Mouse (Mus musculus): ENCODE measurements around the gene Nup93. TPM values are rescaled to one million over a fixed set of nuclear protein-coding genes. Genes with fewer than 3 reads are reported as not detected.

The Nup93 gene
- polyA plus RNA-seq, 1 experiment from 2014 or later = 58.4 TPM

DNA sequence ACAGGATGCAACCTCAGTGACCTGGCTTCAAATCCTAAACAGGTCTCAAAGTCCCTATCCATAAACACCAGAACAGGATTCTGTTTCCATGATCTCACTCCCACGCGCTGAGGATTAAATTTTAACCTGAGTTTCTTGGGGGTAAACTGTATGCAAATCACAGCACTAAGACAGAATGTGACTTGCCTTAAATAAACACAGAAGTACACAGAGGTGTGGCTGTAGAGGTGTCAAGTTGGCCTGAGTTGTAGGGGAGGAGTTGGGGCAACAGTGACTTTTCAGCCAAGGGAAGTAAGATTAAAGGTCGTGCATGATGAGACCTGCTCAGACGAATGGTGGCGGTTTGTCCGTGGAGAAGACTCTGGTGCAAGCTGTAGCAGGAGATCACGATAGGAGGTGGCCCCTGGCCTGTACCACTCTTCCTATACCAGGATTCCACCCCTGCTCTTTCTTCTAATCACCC, 139.7 kb downstream of the Nup93 start:
- 87% methylated on average over 7 of the region's 7 CpGs for WGBS
- no peak for ATAC-seq (ENCODE audit: low read depth)

DNA sequence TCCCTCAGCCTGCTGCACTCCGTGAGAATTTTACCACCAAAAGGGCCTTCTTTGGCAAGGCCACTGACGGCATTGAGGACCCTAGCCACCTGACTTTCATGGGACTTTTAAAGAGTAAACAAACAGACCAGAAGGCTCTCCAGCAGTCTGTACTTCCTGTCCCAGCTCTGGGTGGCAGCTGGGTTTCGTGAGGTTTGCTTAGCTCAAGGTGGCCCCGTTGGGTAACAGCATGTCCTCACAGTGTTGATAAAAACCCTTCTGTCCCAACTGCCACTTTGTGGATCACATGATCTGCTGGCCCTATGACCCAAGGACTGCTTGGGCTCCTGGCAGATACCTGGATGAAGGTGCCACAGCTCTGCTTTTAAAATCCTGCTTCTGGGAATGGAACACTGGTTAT, 140.2 kb downstream of the Nup93 start:
- H3K9me3 ChIP-seq (ENCODE audit: control insufficient read depth, low read length) = no peaks in the 10 kb centered on the region
- H3K36me3 ChIP-seq (ENCODE audit: control insufficient read depth, insufficient read depth, low read length) = no peaks in the 10 kb centered on the region
- no peak overlapping the region for H3K4me3 ChIP-seq (ENCODE audit: low read depth, low read length)
- H3K4me1 ChIP-seq (ENCODE audit: control insufficient read depth, insufficient read depth, low read length) = no peaks in the 10 kb centered on the region
- WGBS = 83% methylated on average over 4 of the region's 4 CpGs
- no peak overlapping the region for H3K4me2 ChIP-seq (ENCODE audit: low read depth, low read length)
- ATAC-seq (ENCODE audit: low read depth) = no peak
- no peak overlapping the region for H3K9ac ChIP-seq (replicated peaks; ENCODE audit: low read depth, low read length)
- H3K27ac ChIP-seq (ENCODE audit: low read depth, low read length) = no peak overlapping the region
- no peaks in the 10 kb centered on the region for H3K27me3 ChIP-seq (ENCODE audit: control insufficient read depth, insufficient read depth, low read length)

More for the DNA sequence above, 139.7 kb downstream of the Nup93 start:
- Histone ChIP-seq H3K36me3 (ENCODE audit: control insufficient read depth, insufficient read depth, low read length) (no peaks in the 10 kb centered on the region), H3K9ac (replicated peaks; ENCODE audit: low read depth, low read length) (no peak overlapping the region), H3K9me3 (ENCODE audit: control insufficient read depth, low read length) (no peaks in the 10 kb centered on the region), H3K27ac (ENCODE audit: low read depth, low read length) (no peak overlapping the region), H3K4me3 (ENCODE audit: low read depth, low read length) (no peak overlapping the region), H3K4me2 (ENCODE audit: low read depth, low read length) (no peak overlapping the region), H3K4me1 (ENCODE audit: control insufficient read depth, insufficient read depth, low read length) (no peaks in the 10 kb centered on the region), H3K27me3 (ENCODE audit: control insufficient read depth, insufficient read depth, low read length) (no peaks in the 10 kb centered on the region)

DNA sequence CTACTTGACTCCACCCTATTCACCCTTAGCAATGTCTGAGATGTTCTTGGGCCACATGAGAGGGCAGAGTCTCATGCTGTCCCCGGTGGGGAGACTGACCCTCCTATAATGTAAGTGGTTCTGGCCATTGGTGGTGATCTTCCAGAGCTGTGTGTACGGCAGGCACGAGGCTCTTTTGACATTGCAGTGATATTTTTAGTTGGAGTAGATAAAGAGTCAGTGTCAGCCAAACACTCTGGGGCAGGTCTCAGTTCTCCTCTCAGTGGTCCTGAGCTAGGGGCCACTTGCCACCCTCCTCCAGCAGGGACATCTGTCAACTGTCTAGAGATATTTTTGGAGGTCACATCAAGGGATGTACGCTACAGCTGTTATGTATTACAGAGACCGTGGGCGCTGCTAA, 142.9 kb downstream of the Nup93 start:
- H3K9ac ChIP-seq (replicated peaks; ENCODE audit: low read depth, low read length) = no peak overlapping the region
- H3K4me1 ChIP-seq (ENCODE audit: control insufficient read depth, insufficient read depth, low read length) = no peaks in the 10 kb centered on the region
- no peaks in the 10 kb centered on the region for H3K36me3 ChIP-seq (ENCODE audit: control insufficient read depth, insufficient read depth, low read length)
- no peak overlapping the region for H3K4me2 ChIP-seq (ENCODE audit: low read depth, low read length)
- H3K27me3 ChIP-seq (ENCODE audit: control insufficient read depth, insufficient read depth, low read length) = no peaks in the 10 kb centered on the region
- no peak overlapping the region for H3K4me3 ChIP-seq (ENCODE audit: low read depth, low read length)
- WGBS = 89% methylated on average over 6 of the region's 6 CpGs
- H3K27ac ChIP-seq (ENCODE audit: low read depth, low read length) = no peak overlapping the region
- ATAC-seq (ENCODE audit: low read depth) = no peak
- H3K9me3 ChIP-seq (ENCODE audit: control insufficient read depth, low read length) = no peaks in the 10 kb centered on the region

DNA sequence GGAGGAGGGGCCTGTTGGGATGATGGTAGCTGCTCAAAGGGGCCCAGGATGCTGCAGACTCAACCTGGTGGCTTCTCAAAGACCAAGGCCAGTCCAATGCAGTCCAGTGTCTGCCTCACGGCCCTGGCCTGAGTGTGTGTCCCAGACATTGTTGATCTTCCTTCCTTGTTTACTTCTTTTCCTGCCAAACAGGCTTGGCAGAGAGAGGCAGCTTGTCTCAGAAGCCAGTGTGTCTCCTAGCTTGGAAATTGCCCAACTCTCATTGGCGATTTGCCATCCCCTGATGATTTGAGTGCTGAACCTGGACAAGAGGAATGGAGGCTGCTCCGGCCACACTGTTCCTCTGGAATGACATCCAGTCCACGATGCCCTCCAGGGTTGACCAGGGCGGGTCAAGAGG, 144.2 kb downstream of the Nup93 start:
- ATAC-seq (ENCODE audit: low read depth) = no peak
- no peaks in the 10 kb centered on the region for H3K27me3 ChIP-seq (ENCODE audit: control insufficient read depth, insufficient read depth, low read length)
- H3K4me3 ChIP-seq (ENCODE audit: low read depth, low read length) = no peak overlapping the region
- H3K4me1 ChIP-seq (ENCODE audit: control insufficient read depth, insufficient read depth, low read length) = no peaks in the 10 kb centered on the region
- WGBS = 69% methylated on average over 5 of the region's 5 CpGs
- no peaks in the 10 kb centered on the region for H3K9me3 ChIP-seq (ENCODE audit: control insufficient read depth, low read length)
- H3K4me2 ChIP-seq (ENCODE audit: low read depth, low read length) = no peak overlapping the region
- H3K9ac ChIP-seq (replicated peaks; ENCODE audit: low read depth, low read length) = no peak overlapping the region
- no peaks in the 10 kb centered on the region for H3K36me3 ChIP-seq (ENCODE audit: control insufficient read depth, insufficient read depth, low read length)
- H3K27ac ChIP-seq (ENCODE audit: low read depth, low read length) = no peak overlapping the region

DNA sequence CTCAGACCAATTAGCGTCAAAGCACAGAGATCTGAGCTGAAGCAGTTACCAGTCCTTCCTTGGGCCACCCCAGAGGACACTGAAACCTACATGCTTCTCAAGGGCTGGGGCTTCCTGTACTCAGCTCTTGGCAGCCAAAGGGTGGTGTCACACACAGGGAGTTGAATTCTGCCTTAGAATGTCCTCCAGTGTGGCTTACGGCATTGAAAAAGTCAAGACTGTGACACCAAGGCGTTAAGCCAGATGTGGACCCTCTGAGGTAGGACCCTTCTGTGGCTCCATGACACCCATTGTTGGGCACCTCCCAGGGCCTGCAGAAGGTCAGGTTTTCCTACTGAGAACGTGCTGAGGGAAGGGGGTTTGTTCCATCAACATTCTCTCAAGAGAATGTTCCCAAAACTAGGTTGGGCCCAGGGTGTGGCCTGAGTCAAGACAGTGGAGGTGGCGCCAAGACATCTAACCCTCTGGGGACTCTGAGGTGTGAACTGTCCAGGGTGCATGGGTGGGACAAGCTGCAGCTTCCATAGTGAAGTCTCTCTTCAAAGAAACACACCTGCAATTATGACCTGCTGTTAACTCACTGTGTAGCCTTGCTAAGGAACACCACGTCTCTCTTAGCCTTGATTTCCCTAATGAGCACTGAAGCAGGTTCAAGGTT, 147.5 kb downstream of the Nup93 start:
- WGBS = 86% methylated on average over 6 of the region's 6 CpGs
- H3K4me1 ChIP-seq (ENCODE audit: control insufficient read depth, insufficient read depth, low read length) = no peaks in the 10 kb centered on the region
- no peak overlapping the region for H3K27ac ChIP-seq (ENCODE audit: low read depth, low read length)
- no peak overlapping the region for H3K4me2 ChIP-seq (ENCODE audit: low read depth, low read length)
- no peaks in the 10 kb centered on the region for H3K9me3 ChIP-seq (ENCODE audit: control insufficient read depth, low read length)
- H3K27me3 ChIP-seq (ENCODE audit: control insufficient read depth, insufficient read depth, low read length) = no peaks in the 10 kb centered on the region
- no peak overlapping the region for H3K4me3 ChIP-seq (ENCODE audit: low read depth, low read length)
- no peak overlapping the region for H3K9ac ChIP-seq (replicated peaks; ENCODE audit: low read depth, low read length)
- H3K36me3 ChIP-seq (ENCODE audit: control insufficient read depth, insufficient read depth, low read length) = no peaks in the 10 kb centered on the region
- no peak for ATAC-seq (ENCODE audit: low read depth)

DNA sequence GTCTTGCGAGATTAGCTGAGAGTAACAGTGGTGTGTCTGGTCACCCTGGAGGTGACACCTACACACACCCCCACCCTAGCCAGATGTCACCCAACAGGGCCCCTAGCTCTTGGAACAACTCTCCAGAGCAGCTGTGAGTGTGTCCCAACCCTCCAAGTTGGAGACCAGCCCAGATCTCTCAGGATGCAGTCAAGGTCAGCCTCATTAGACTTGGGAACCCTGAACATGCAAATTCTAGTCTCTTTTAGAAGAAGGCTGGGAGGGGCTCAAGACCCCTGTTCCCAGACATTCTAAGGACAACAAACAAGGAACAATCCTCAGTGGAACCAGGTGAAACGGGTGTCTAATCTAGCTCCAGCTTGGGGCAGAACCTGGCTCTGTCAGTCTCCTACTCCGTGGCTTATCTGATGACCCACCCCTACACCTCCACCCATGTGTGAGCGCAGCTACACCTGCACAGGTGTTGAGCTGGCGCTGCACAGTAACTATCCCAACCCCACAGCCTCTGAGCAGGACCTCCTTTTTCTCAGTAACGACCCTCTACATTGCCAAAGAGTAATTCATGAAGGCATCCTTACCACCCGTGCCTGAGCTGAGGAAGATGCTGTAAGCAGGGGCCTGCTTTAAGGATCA, 148.4 kb downstream of the Nup93 start:
- WGBS = 80% methylated on average over 7 of the region's 7 CpGs
- H3K27ac ChIP-seq (ENCODE audit: low read depth, low read length) = no peak overlapping the region
- H3K4me1 ChIP-seq (ENCODE audit: control insufficient read depth, insufficient read depth, low read length) = no peaks in the 10 kb centered on the region
- ATAC-seq (ENCODE audit: low read depth) = no peak
- H3K36me3 ChIP-seq (ENCODE audit: control insufficient read depth, insufficient read depth, low read length) = no peaks in the 10 kb centered on the region
- no peak overlapping the region for H3K9ac ChIP-seq (replicated peaks; ENCODE audit: low read depth, low read length)
- H3K9me3 ChIP-seq (ENCODE audit: control insufficient read depth, low read length) = no peaks in the 10 kb centered on the region
- H3K27me3 ChIP-seq (ENCODE audit: control insufficient read depth, insufficient read depth, low read length) = no peaks in the 10 kb centered on the region
- no peak overlapping the region for H3K4me2 ChIP-seq (ENCODE audit: low read depth, low read length)
- no peak overlapping the region for H3K4me3 ChIP-seq (ENCODE audit: low read depth, low read length)

DNA sequence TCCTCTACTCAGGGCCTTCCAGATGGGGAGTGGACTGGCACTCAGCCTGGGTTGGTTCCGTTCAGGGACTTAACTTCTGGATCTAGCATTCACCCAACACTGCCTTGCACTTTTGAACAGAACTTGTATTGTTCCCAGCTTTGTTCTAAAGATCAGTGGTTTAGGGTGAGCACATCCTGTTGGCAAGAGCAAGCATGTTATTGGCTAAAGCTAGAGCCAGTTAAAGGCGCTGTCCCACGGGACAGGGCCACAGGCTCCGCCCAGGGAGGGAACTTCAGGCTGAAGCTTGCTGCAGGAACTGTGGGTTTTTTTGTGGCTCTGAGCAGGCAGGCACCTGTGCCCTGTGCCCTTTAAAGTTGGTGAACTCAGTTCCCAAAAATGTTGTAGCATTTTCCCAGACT, 148.9 kb downstream of the Nup93 start:
- Histone ChIP-seq H3K9ac (replicated peaks; ENCODE audit: low read depth, low read length) (no peak overlapping the region), H3K27me3 (ENCODE audit: control insufficient read depth, insufficient read depth, low read length) (no peaks in the 10 kb centered on the region), H3K27ac (ENCODE audit: low read depth, low read length) (no peak overlapping the region), H3K9me3 (ENCODE audit: control insufficient read depth, low read length) (no peaks in the 10 kb centered on the region), H3K4me1 (ENCODE audit: control insufficient read depth, insufficient read depth, low read length) (no peaks in the 10 kb centered on the region), H3K36me3 (ENCODE audit: control insufficient read depth, insufficient read depth, low read length) (no peaks in the 10 kb centered on the region), H3K4me2 (ENCODE audit: low read depth, low read length) (no peak overlapping the region), H3K4me3 (ENCODE audit: low read depth, low read length) (no peak overlapping the region)
- 58% methylated on average over 4 of the region's 4 CpGs for WGBS
- ATAC-seq (ENCODE audit: low read depth) = no peak

DNA sequence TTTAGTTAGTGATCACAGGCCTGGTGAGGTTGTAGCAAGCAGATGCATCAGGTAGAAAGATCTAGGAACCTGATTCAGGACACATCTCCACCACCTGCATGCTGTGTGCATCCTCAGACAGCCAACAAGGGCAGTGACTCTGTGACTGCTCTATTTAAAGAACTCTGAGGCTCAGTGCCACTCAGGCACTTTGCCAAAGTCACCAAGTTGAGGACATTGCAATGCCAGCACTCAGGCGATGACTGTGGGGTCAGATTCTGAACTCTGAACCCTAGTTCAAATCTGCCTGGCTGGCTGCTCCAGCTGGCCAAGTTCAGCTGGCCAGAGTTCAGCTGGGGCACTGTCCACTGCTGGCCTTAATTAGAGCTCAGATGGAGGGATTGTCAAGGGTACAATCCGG, 149.5 kb downstream of the Nup93 start:
- 93% methylated on average over 2 of the region's 2 CpGs for WGBS
- H3K27ac ChIP-seq (ENCODE audit: low read depth, low read length) = no peak overlapping the region
- H3K4me2 ChIP-seq (ENCODE audit: low read depth, low read length) = no peak overlapping the region
- no peaks in the 10 kb centered on the region for H3K36me3 ChIP-seq (ENCODE audit: control insufficient read depth, insufficient read depth, low read length)
- H3K27me3 ChIP-seq (ENCODE audit: control insufficient read depth, insufficient read depth, low read length) = no peaks in the 10 kb centered on the region
- no peak overlapping the region for H3K4me3 ChIP-seq (ENCODE audit: low read depth, low read length)
- no peak for ATAC-seq (ENCODE audit: low read depth)
- H3K4me1 ChIP-seq (ENCODE audit: control insufficient read depth, insufficient read depth, low read length) = no peaks in the 10 kb centered on the region
- no peaks in the 10 kb centered on the region for H3K9me3 ChIP-seq (ENCODE audit: control insufficient read depth, low read length)
- H3K9ac ChIP-seq (replicated peaks; ENCODE audit: low read depth, low read length) = no peak overlapping the region

DNA sequence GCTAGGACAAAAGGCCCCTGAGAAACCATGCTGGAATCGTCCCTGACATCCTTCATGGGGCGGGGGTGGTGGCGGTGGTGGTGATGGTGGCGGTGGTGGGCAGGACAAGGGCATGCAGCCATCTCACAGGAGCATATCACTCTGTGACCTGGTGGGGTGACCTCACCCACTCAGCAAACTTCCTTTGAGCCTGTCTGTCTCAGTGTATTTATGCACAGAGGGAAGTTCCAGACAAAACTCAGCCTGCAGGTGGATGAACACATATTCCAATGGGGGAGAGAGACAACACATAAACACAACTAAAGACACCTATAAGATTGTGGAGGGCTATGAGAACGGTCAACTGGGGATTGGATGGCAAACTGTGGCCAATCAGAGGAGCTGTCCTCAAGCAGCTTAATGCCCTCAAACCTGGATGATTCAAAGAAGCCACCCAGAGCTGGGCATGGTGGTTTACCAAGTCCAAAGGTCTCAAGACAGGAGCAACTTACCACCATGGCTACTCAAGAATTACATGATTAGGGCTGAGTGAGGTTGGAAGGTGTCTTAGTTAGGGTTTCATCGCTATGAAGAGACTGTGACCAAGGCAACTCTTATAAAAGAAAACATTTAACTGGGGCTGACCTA, 150.4 kb downstream of the Nup93 start:
- Histone ChIP-seq H3K4me2 (ENCODE audit: low read depth, low read length) (no peak overlapping the region), H3K36me3 (ENCODE audit: control insufficient read depth, insufficient read depth, low read length) (no peaks in the 10 kb centered on the region), H3K4me3 (ENCODE audit: low read depth, low read length) (no peak overlapping the region), H3K27me3 (ENCODE audit: control insufficient read depth, insufficient read depth, low read length) (no peaks in the 10 kb centered on the region), H3K27ac (ENCODE audit: low read depth, low read length) (no peak overlapping the region), H3K9me3 (ENCODE audit: control insufficient read depth, low read length) (no peaks in the 10 kb centered on the region), H3K4me1 (ENCODE audit: control insufficient read depth, insufficient read depth, low read length) (no peaks in the 10 kb centered on the region), H3K9ac (replicated peaks; ENCODE audit: low read depth, low read length) (no peak overlapping the region)
- 87% methylated on average over 6 of the region's 6 CpGs for WGBS
- no peak for ATAC-seq (ENCODE audit: low read depth)

All from neural tube, embryonic 14.5 days (tissue).